Mouse (Mus musculus) CH12.LX (cell line): ENCODE results near the gene Celf2.

Experiments
- CTCF ChIP-seq, 2 experiments: IDR thresholded peaks in 1 of 2; conservative IDR thresholded peaks in 1 of 2; 2 replicates each; pipeline ENCODE4 v1.5.1; 2011 to 2012; ENCODE audit warnings: low read depth in 2 of 2, low read length in 2 of 2, improper control_type of control experiment in 1 of 2, inconsistent platforms in 1 of 2, mild to moderate bottlenecking in 1 of 2, moderate library complexity in 1 of 2
- EP300 ChIP-seq: IDR thresholded peaks from 2 replicates; pipeline ENCODE4 v1.6.1; 2011; ENCODE audit warnings: low read length, improper control_type of control experiment
- ETS1 ChIP-seq: conservative IDR thresholded peaks from 2 replicates; pipeline ENCODE4 v1.6.1; 2012; ENCODE audit warnings: low read depth, mild to moderate bottlenecking, inconsistent platforms, low read length, improper control_type of control experiment, moderate library complexity
- GABPA ChIP-seq: IDR thresholded peaks from 2 replicates; pipeline ENCODE4 v1.6.1; 2012; ENCODE audit warnings: low read depth, low read length, improper control_type of control experiment, inconsistent platforms; ENCODE audit not compliant: insufficient replicate concordance
- HCFC1 ChIP-seq: IDR thresholded peaks from 2 replicates; pipeline ENCODE4 v1.6.1; 2012; ENCODE audit warnings: low read depth, mild to moderate bottlenecking, inconsistent platforms, low read length, improper control_type of control experiment
- KAT2A ChIP-seq: IDR thresholded peaks from 2 replicates; pipeline ENCODE4 v1.6.1; 2012; ENCODE audit warnings: low read length, improper control_type of control experiment, inconsistent platforms; ENCODE audit not compliant: insufficient replicate concordance
- MAFK ChIP-seq: IDR thresholded peaks from 2 replicates; pipeline ENCODE4 v1.6.1; 2011; ENCODE audit warnings: low read length, improper control_type of control experiment; ENCODE audit not compliant: insufficient replicate concordance
- NRF1 ChIP-seq: IDR thresholded peaks from 2 replicates; pipeline ENCODE4 v1.6.1; 2014; ENCODE audit warnings: low read depth, mild to moderate bottlenecking, inconsistent platforms, low read length, improper control_type of control experiment, moderate library complexity
- PAX5 ChIP-seq: IDR thresholded peaks from 2 replicates; pipeline ENCODE4 v1.6.1; 2012; ENCODE audit warnings: low read length, inconsistent platforms, mixed read lengths
- RAD21 ChIP-seq: IDR thresholded peaks from 2 replicates; pipeline ENCODE4 v1.6.1; 2011; ENCODE audit warnings: low read depth, mild to moderate bottlenecking, low read length, improper control_type of control experiment, moderate library complexity
- USF1 ChIP-seq: IDR thresholded peaks from 2 replicates; pipeline ENCODE4 v1.6.1; 2014; ENCODE audit warnings: low read depth, mild to moderate bottlenecking, inconsistent platforms, low read length, improper control_type of control experiment

DNA sequence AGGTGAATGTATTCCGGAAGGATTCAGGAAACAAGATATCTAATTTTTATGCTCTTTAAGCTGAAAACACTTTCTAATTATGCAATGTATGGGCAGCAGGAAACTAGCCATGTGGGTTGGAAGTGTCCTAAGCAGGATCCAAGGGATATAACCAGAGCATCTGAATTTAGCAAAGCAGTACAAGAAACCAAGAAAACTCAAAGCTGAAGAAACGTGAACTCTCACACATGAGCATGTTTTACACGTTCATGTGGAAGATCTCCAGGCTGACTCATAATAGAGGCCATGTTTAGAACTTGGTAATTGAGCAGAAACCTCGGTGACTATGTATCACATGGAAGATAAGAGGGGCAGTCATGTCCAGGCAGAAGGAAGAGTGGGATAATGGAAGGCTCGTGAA lies 120.1 kb downstream of the Celf2 start:
- TF ChIP-seq NRF1 (no peak), CTCF (conservative IDR thresholded peaks at IDR 0.05 in 1 of 2, IDR thresholded peaks at IDR 0.05 in 1 of 2; ENCODE audit: low read depth in 2 of 2, low read length in 2 of 2) (no peak), HCFC1 (no peak), PAX5 (no peak), KAT2A (no peak), RAD21 (no peak), USF1 (no peak), MAFK (no peak), EP300 (no peak), ETS1 (no peak), GABPA (no peak)
